Mouse (Mus musculus): ENCODE results near the gene Vegfc. TPM values are rescaled to one million over a fixed set of nuclear protein-coding genes. Genes with fewer than 3 reads are reported as not detected.
A peak's percentile ranks its signal among the peaks of the same experiment; 100 is the strongest.

Gene Vegfc
- total RNA-seq (2021) = 1 to 10 TPM; 1.7 to 2.4 TPM
- long read RNA-seq, partial matches to known transcripts = 1 of 3 reads
- long read RNA-seq, other reads (novel, unspliced or antisense) = 0 of 3 reads

DNA sequence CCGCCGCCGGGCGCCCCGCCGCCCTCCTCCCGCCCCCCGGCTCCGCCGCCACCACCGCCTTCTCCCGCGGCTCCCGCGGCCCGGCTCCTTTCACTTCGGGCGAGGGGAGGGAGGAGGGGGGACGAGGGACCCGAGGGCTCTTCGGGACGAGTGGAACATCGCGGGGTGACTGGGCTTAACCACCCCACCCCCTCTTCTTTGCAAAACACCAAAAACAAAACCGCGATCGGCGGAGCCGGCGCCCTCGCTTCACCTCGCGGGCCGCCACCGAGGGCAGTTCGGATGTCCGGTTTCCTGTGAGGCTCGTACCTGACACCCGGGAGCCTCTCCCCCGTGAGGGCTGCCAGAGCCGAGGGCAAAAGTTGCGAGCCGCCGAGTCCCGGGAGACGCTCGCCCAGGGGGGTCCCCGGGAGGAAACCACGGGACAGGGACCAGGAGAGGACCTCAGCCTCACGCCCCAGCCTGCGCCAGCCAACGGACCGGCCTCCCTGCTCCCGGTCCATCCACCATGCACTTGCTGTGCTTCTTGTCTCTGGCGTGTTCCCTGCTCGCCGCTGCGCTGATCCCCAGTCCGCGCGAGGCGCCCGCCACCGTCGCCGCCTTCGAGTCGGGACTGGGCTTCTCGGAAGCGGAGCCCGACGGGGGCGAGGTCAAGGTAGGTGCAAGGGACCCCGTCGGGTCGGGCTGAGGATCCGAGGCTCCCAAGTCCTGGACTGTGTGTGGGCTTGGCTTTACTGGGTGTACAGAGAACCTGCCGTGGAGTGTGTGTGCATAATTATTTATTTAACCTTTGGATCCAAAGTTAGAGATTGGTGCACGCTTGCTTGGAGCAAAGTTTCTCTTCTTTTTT is at the start of gene Vegfc:
Vegfc (plus strand) TSS at position 336 of the 850 bp plus-strand sequence.
- DNase-seq (ENCODE audit: low spot score in 2 of 2) = peak in 1 of 2 experiments; percentile 8

DNA sequence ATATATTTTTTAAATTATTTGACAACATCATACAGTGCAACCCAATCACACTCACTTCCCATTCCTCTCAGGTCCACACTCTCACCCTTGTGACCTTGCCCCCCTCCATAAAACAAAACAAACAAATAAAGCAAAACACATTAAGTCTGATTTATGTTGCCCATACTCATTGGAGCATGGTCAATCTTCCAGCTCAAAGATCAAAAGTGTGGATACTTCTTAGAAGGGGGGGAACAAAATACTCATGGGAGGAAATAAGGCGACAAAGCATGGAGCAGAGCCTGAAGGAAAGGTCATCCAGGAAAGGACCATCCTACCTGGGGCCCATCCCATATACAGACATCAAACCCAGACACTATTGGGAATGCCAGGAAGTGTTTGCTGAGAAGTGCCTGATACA is 42.8 kb upstream of the Vegfc start:
- DNase-seq (ENCODE audit: low spot score in 2 of 2) = no peak

DNA sequence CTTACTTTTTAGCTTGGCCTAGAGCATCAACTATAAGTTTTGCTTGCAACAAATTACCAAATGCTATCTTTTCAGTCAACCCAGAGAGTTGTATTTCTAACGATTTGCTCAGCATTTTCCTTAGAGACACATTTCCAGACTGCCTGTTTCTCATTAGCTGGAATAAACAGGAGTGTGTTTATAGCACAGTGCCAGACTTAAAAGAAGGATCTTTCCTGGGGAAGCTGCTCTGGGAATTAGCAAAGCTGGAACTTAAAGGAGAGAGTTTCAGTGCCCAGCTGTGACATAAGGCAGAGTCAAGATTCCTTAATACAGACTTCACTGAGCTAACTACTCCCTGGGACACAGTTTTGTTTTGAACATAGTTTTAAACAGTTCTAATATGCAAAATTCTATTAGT is 34.8 kb upstream of the Vegfc start:
- no peak for DNase-seq (ENCODE audit: low spot score in 2 of 2)

DNA sequence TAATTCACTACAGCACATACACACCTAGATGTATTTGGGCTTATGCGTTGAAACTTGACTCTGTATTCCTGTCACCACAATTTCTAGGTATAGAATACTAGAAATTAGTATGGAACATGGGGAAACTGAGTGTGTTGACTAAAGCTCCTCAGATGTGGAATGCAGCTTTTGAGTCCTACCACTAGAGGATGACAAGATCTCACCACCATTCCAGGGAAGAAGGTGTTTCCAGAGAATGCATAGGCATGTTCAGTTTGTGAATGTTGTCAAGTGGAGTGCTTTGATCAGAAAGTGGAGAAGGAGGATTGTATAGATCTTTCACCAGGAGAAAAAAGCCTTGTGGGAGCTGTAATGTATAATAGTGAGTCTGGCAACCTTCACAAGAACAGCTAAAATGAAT is 33.9 kb upstream of the Vegfc start:
- no peak for DNase-seq (ENCODE audit: low spot score in 2 of 2)

DNA sequence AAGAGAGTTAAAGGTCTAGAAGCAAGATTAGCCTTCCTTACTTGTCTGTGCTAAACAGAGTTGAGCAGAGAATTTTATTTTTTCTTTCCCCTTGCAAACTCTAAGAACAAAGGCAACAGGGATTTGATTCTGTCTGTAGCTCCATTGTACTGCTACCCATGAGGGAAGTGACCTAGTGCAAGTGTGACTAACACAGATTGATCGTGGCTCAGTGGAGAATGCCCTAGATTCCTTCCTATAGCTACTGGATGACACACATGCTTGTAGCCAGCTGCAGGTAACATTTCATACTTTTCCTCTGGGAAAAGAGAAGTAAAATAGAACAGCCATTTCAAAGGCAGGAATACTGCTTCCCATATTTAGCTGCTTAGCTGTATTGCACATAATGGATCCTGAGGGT is 24.2 kb upstream of the Vegfc start:
- no peak for DNase-seq (ENCODE audit: low spot score in 2 of 2)

DNA sequence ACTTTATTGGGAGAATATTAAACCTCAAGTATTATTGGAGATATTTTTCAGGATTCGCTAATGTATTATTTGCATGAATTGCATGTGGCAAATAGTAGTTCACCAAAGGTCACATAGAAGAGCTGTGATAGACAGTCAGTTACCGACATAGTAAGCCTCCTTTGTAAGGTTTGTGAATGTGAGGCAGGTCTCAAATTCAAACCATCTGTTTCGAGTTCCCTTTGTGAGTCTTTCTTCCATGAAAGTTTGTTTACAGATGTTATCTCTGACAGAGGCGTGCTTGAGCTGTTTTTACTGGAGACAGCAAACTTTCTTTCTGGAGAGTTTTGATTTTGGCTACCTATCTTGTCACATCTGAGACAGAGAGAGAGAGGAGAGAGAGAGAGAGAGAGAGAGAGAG is 11.9 kb upstream of the Vegfc start:
- DNase-seq (ENCODE audit: low spot score in 2 of 2) = no peak

DNA sequence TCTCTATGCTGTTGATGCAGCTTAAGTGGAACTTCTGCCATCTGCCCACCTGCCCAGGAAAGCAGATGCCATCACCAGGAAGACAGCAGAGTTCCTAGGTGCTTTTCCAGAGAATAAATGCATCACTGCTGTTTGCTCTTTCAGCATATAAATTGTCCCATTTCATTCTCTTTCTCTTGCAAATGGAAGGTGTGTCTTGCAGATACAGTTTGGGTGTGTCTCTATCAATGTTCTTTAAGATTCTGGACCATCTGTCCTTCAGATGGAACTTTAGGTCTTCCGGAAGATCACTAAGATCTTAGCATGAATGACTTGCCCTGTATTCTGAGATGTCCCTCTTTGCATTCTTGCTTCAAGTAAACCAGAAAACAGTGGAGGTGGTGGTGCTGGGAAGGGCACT is 1.1 kb upstream of the Vegfc start:
- DNase-seq (ENCODE audit: low spot score in 2 of 2) = no peak

DNA sequence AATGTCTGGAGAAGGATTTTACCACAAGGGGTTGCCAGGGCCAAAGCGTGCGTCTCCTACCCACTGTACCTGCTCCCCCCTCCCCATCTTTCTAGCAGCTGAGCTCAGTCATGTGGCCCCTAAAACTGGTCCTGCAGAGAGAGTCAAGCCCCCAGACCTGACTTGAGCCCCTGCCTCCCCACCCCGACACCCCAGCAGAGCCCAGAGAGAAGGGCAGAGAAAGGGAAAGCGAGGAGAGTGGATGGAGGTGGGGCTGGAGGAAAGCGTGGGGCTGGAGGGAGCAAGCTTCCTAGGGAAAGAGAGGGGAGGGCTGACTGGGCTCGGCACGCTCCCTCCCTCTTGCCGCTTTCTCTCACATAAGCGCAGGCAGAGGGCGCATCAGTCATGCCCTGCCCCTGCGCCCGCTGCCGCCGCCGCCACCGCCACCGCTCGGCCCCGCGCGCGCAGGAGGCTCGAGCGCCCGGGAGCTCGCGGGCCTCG is 575 bp upstream of the Vegfc start:
- peak; percentile 5 to 34 for DNase-seq (ENCODE audit: low spot score in 2 of 2)

DNA sequence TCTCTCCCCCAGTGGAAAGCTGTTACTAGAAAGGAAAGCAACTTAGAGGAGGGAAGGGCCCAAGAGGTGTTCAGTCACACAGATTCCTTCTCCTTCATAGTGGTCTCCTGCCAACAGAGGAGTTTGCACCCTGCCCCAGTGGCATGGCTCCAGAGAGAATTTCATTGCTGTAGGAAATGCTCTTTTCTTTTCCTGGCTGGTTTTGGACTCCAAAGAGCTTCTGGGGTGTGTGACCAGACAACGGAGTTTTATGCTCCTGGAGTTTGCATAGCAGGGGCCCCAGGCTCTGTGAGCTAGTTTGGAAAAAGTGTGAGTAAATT is 675 bp downstream of the Vegfc start:
- DNase-seq (ENCODE audit: low spot score in 2 of 2) = no peak

DNA sequence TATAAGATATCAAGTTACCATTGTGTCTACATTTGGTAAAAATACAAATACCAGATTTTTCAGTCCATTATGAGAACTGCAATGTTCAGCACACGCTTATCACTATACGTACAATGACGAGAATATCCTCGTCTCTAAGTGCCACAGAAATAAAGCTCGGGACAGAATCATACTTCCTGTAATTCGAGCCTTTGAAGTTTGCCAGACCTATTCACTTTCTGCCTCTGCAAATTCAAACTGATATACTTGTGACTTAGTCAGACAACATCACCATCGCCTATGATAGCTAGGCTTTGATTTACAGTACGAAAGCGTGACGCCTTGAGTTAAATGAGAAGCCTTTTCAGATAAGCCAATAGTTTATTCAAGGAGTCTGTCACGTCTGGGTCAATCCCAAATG is 1.6 kb downstream of the Vegfc start:
- no peak for DNase-seq (ENCODE audit: low spot score in 2 of 2)

DNA sequence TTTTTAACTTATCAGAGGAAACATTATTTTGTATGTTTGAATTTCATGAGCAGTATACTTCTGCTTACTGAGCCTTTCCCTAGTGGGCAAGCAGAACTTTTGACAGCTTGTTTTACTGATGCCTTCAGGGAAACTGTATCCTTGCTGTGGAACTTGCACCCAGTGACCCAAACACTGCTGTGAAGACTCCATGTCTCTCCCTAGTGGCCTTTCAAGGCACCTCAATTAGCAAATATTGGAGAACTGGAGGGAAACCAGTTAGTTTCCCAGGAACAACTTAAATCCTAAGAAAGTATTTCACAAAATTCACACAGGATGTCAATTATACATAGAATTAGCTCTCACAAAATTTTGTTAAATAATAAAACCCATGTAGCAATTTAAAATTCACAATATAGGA is 2.2 kb downstream of the Vegfc start:
- no peak for DNase-seq (ENCODE audit: low spot score in 2 of 2)

DNA sequence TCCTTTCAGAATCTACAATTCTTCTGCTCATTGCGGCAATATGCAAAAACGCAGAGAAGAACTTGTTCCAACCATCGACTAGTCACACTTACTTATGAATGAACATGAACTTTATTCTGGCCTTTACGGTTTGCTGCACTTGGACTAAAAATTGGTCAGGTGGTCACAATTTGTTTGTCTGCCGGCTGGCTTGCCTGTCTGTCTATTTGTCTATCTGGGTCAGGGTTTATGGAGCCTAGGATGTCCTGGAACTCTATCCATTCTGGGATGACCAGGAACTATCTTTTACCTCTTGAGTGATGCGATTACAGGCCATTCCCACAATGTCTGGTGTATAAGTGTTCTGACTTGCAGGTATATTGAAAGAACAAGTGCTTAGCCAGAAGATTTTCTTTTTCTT is 8.5 kb downstream of the Vegfc start:
- DNase-seq (ENCODE audit: low spot score in 2 of 2) = no peak

DNA sequence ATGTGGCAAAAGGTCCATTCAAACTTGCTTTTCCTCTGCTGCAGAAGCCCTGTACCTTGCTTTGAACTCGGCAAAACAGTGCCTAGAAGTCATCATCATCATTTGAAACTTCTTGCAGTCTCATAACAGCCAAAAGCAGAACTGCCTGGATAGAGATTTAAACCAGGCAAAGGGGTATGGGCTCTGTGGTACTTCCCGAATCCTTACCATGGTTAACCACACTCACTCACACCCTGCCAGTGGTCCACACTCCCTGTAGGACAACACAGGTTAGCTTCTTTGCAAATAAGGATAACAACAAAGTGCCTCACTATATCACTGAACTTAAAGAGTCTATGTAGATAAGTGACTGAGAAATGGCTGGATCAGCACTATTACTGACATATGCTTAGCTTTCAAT is 9.7 kb downstream of the Vegfc start:
- DNase-seq (ENCODE audit: low spot score in 2 of 2) = no peak

DNA sequence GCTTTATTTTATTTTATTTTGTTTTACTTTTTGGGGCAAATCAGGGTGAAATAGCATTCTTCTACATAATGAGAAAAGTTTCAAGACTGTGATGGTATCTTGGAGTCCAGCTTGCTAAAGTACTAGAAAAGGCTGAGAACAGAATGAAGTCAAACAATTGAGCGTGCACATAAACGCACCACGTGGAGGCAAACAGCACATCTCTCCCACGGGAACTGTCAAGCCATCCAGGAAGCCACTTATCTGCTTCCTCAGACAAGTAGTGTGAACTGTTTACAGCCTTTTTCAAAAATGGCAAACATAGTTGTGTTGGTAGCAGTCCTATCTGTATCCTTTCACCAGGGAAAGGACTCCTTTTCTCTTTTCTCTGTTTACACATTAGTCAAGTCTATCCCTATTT is 11.8 kb downstream of the Vegfc start:
- DNase-seq (ENCODE audit: low spot score in 2 of 2) = no peak

DNA sequence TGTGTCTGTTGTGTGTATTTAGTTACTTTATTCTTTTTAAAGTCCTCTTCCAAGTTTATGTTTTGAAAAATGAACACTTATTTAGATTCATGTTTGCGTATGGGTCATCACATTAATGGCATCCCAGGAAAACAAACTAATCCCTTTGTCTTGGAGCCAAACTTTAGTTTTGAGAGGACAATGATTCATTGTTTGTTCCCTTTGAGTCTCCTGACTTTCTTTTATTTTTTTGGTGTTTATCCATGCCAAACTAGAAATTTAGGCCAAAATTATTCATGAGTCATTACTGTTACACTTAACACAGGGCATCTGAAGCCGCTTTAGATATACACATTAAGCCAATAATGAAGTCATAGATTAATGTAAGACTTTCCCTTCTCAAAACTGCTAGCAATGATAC is 12.5 kb downstream of the Vegfc start:
- no peak for DNase-seq (ENCODE audit: low spot score in 2 of 2)

DNA sequence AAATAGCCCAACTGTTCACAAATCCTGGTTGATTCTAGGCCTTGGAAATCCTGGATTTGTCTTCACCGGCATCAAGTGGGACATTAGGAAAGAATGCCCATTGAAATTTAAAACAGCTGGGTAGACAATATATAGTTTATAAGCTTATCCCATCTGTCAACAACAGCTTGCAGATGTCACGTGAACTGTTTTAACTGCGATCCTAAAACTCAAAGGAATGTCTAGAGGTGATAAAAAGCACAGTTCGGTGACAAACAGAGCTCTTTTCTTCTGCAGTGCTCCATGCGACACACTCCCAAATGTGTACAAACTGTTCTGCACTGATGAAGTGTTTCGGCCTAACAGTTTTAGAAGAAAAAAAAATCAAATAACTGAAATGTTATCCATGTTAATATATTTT is 22.7 kb downstream of the Vegfc start:
- DNase-seq (ENCODE audit: low spot score in 2 of 2) = no peak

DNA sequence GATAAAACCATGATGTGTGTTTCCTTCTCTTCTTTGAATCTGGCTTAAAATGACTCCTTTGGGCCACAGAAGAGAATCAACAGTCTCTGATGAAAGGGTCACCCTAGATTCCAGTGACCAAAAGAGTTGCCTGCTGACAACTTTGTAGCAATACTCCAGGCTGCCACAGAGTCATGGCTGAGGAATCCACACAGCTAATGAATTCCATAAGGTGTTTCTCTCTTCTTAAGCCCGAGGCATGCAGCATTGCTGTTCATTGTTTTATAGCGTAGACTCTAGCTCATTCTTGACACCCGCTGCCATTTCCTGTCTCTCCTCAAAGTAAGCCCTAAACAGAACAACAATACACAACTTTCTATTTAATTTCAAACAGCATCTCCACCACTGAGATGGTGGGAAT is 37.2 kb downstream of the Vegfc start:
- no peak for DNase-seq (ENCODE audit: low spot score in 2 of 2)

DNA sequence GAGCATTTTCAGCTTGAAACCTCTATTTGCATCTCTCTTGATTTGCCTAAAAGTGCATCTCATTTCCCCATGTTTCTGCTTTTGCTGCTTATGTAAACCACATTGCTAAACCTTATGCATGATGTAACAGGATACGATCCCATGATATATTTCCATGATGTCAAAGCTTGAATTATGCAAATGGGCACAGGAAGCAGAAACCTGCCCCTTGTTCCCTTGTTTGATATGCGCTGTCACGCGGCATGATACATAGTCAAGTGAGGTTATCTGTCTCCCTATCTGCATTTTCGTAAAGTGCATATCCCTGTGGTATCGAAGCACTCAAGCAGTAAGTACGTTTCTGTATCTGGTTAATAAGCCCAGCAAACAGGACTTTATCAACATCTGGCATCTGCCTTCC is 42.7 kb downstream of the Vegfc start:
- no peak for DNase-seq (ENCODE audit: low spot score in 2 of 2)

DNA sequence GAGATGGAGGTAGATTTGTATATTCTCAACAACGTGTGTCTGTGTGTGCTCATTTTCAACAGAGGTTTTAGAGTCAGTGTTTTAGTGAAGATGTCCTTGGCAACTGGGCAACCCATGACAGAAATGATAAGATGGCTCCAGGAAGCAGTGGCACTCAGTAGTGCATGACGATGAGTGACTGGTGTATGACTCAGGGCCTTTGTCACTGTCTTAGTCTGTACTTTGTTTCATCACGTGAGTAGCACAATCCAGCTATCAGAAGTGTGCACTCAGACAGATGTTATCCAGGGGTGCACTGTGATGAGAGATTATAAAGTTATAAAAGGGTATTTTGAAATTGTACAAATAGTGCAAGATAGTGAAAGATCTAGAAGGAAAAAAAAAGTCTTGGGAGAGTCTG is 44.5 kb downstream of the Vegfc start:
- DNase-seq (ENCODE audit: low spot score in 2 of 2) = no peak

DNA sequence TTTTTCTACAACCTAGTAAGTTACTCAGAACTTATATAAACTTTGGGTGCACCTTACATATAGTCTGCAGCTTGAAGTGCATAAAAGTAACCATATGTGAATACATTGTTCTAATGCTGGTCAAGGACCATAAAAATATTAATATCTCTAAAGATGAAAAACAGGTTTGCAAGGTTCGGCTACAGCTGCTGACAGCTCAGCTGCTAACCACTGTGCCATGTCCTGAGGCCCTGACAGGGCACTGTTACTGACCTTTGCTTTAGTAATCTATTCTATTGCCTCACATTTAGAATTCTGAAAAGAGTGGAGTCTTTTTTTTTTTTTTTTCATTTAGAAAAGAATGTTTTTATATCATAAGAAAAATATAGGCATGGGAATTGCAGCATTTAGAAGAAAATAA is 44.9 kb downstream of the Vegfc start:
- no peak for DNase-seq (ENCODE audit: low spot score in 2 of 2)

DNA sequence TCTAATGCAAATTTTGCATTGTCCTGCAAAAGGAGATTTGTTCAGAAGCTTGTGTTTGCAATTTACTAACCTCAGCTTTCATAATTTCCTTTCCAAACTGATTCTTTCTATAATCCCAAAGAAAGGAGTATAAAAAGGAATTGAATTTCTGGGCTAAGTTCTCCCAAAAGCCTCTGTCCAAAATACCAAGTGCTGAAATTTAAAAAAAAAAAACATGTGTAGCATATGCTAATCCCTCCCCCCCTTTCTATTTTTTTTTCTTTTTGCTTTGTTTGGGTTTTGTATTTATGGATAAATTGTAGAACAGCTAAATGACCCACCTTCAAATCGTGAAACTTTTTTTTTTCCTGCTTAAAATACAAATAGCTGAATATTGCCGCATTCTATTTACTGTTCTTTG is 53.2 kb downstream of the Vegfc start:
- no peak for DNase-seq (ENCODE audit: low spot score in 2 of 2)

DNA sequence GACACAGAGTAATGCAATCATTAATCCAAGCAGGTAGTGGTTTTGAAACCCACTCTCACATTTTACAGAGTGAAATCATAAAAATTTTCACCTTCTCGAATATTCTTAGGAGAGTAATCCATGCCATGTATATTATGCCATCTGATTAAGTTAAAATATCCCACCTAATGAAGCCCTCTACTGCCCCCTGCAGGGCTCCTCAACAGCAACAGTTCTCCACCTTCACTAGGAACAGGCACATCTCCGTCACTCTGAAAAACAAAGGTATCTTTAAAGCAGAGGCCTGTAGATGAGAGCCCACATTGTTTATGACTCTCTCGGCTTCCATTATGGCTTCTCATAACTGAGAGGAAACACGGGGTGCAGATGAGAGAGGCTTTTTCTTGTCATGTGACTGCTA is 75.8 kb downstream of the Vegfc start:
- peak in 1 of 2 experiments; percentile 60 for DNase-seq (ENCODE audit: low spot score in 2 of 2)

DNA sequence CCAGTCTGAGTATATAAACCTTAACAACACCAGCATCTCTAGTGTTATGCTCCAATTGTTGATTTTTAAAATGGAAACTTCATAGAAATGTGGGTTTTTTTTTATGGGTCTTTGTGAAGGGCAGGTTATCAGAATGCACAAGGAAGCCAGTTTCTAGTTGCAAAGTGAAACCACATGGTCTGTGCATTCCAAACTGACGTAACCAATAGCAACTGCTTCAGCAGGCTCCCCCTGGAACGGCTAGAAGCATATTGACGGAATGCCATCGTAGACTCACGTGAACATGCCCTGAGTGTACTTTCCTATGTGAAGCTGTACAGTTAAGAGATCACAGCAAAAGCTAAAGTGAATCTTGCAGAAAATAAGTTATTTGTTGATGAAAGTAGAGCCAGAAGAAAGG is 86.1 kb downstream of the Vegfc start:
- no peak for DNase-seq (ENCODE audit: low spot score in 2 of 2)
